Mouse (Mus musculus): ENCODE measurements around the gene Syt7.

- TF ChIP-seq CTCF (IDR thresholded peaks at IDR 0.05; ENCODE audit: control insufficient read depth, insufficient read depth, low read length) (no peak), POLR2A (IDR thresholded peaks at IDR 0.05; ENCODE audit: borderline replicate concordance, control insufficient read depth, low read depth, low read length) (no peak)
Measured at GRCm38 (mm10) chr19:10397479-10398153, 8.7 kb downstream of the Syt7 start.

All from bone marrow, adult 2 months (tissue).